Mouse (Mus musculus) left cerebral cortex, postnatal 36 days (tissue): ENCODE measurements around the gene Mlip. TPM values are rescaled to one million over a fixed set of nuclear protein-coding genes. Genes with fewer than 3 reads are reported as not detected.
A peak's percentile ranks its signal among the peaks of the same experiment; 100 is the strongest.
"Not testable (repeated sequence)": the region's sequence is repeated elsewhere in the genome, so short reads cannot be mapped to it uniquely, and the experiment has no call there.

Experiments used
- DNase-seq, 2 experiments: peaks; one replicate each; pipeline ENCODE4 v3.0.0; 2021 to 2022; ENCODE audit warnings: low spot score in 2 of 2, mixed read lengths in 1 of 2
- intact Hi-C: fragments of 180-260 bp; cut with DNase I; formaldehyde crosslinking; loops from one replicate; pipeline ENCODE4 v1.15.1; 2025
- total RNA-seq, 2 experiments: library from RNA; stranded (reverse); gene quantifications; 2 replicates each; pipeline ENCODE4 v1.2.3; 2021

The Mlip gene
- total RNA-seq, 2 experiments from 2014 or later = 117 to 119 TPM

DNA sequence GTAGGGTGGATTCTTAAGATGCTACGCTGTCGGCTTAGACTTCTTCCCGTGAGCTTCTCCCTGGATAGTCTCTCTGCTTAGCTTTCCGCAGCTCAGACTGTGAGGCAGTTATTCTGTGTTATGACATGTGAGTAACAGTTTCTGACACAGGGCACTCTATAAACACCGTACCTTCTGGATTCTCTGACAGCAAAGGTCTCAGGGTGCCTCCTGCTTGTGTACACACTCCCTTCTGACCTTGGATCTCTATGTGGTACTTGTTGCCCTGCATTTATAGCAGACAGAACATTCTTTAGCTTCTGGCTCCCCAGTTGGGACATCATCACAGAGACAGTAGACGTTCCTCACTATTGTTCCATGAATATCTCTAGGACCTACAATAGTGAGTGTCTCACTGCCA lies 94.5 kb downstream of the Mlip start:
- intact Hi-C loops = no loop called here
- no peak for DNase-seq

DNA sequence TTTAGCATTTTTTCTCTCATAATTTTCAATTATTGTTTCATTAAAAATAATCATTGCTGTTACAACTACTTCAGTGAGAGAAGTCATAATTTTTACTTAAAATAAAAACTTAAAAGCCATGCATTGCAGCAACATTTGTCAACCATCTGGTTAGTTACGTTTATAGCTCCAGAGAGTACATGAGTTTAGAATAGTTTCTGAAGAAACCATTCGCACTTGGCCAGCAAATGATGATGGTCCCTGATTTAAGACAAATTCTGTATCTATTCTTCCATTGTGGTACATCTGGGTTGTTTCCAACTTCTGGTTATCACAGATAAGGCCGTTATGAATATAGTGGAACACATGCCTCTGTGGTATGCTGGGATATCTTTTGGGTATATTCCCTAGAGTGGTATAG lies 98.3 kb downstream of the Mlip start:
- no peak for DNase-seq
- intact Hi-C loops = no loop called here

DNA sequence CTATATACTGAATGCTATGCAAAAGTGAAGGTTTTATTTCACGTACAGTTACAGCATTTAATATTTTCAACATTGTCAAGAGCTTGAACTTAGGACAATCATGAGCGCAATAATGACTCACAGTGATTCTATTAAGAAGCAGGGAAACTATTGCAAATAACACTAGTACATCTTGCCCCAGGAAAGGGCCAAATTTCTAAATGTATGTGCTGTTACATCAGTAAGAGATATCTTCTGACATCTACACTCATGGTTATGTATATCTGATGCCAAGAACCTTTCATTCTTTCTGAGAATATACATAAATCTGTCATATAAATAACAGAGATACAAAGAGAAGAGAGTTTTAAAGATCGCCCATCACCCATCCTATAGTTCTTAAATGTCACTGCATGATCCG lies 100.0 kb downstream of the Mlip start:
- intact Hi-C loops = no loop called here

DNA sequence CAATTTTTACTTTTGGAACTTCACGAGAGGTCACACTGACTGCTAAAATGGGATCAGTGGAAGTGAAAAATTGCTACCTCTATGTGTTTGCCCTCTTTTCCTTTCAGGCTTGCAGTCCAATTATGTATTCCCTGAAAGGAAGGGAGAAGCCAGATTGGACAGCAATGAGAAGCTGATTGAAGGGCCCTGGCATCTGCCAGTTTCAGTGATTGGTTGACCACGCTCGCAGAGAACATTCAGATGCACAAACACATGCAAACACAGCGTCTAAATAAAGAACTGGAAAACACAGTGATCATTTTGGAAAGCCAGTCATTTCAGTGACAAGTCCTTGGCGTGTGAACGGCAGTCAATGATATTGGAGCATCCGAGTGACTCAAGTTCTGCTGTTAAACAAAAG lies 100.6 kb downstream of the Mlip start:
- intact Hi-C loops = no loop called here
- peak; percentile 40 to 45 for DNase-seq

More for the DNA sequence above, 100.0 kb downstream of the Mlip start:
- DNase-seq = no peak

DNA sequence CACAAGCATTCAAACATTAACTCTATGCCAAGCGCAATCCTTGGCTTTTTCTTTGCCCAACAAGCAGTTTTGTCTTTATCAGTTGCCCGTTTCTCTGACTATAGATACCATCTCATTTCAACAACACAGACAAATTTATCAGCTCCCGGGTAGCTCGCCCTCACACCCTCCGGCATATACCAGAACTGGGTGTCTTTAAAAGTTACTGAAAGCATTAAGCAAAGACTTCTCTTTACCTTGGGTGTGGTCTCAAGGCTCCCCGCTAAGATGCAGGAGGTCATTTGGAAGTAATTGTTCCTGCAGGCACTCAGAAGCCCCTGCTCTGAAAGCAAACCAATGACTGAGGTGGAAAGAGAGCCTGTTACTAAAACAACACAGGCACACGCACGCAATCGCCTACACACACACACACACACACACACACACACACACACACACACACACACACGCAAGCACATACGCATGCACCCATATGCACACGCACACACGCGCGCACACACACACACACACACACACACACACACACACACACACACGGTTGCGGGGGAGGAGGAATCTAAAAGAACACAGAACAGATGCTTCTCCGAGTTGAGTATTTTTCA lies 101.2 kb downstream of the Mlip start:
- intact Hi-C loops = no loop called here
- DNase-seq = peak; percentile 58 to 61

DNA sequence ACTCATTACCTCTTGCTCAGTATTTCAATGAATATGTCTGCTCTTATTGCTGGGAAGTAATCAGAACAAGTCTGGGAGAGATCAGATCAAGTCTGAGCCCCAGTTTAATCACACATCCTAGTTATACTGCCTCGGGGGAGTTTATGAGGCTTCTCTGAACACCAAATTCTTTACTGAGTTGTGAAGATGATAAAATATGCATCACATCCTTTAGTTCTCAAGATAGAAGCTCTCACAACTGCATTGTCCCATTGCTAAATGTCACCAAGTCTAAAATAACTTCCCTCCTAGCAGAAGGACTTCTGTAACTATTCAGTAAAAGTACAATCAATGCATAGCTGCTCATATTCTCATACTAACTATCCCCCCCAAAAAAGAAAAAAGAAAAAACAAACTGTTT lies 154.5 kb downstream of the Mlip start:
- DNase-seq = no peak
- intact Hi-C loops = no loop called here

DNA sequence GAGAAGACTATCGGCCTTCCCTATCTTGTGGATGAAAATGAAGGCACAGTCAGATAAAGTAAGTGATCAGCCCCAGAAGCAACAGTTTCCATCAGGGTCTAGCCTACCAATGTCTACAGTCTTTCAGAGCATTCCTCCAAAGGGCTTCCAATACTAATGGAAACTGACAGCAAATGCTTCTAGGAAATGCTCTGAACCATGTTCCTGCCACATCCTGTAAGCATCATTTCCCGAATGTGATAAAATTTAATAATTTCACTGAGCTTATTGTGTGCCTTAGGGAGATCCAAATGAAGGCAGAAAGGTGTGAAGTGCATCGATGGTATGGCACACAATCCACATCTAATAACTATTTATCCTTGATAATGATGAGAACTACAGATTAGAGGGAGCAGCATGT lies 173.3 kb downstream of the Mlip start:
- no peak for DNase-seq
- intact Hi-C loops = no loop called here

DNA sequence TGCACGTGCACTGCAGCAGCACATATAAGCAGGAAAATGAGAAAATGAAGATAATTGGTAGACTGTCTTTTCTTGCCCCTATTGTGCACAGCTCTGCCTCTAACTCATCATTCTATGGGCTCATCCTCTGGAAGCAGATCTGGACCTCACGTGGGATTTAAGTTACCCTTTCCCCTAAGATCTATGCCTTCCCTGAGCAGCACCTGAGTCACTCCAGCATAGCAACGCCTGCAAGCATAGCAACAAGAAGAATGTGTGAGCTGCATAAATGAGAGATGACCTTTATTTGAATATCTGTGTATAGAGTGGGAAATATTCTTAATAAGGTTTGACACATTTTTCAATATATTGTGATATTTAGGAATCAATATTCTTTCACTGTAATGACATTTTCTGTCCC lies 176.9 kb downstream of the Mlip start:
- DNase-seq = no peak

DNA sequence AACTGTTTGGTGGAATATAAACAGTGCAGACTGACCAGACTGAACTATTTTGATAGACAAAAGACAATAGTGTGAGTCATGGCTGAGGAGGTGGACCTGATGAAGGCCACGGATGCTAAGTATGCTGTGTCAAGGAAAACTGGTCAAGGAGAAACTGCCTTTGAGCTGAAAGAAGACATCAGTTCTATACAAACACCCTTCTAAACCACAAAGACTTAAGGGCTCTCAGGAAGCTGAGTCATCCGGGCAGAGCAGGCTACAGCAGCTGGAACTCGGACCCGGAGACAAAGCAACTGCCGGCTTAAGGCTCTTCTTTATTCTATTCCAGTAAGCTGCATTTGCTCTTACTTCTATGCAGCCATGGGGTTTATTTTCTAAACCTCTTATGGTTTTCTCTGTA lies 180.7 kb downstream of the Mlip start:
- DNase-seq = no peak
- intact Hi-C loops = no loop called here

More for the DNA sequence above, 176.9 kb downstream of the Mlip start:
- intact Hi-C loops = no loop called here

DNA sequence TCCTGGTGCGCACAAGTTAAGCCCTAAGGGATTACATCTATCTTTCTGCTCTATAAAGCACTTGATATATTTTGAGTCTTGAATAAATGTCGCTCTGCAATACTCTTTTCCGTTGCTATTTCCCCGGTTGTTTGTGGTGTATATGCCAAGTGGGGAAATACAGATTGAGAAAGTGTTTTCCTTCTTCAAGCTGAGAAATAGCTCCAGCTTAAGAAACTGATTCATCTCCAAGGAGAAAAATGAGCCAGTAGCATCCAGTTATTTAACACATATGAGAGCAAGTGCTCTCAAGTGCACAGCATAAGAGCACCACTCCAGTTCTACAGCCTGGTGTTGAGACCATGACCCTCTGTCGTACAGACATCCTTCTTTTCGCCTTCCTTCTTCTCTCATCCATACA lies 186.9 kb downstream of the Mlip start:
- intact Hi-C loops = no loop called here
- DNase-seq = no peak

DNA sequence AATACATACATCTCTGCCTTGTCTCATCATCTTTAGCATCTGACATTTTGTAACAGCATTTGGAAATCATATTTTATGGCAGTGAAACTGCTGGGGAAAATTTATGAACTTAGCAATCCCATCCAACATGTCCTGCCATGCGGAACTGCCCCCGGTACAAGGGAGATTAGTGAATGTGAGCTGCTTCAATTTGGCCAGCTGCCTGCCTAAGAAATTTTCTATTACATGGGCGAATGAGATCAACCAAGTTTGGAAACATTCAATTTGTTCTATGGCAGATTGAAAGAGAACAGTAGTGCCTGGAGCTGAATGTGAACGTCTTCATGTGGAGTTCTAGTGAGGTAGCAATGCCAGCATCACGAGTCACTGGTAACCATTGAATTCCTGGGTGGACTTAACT lies 191.0 kb downstream of the Mlip start:
- intact Hi-C loops = no loop called here
- no peak for DNase-seq

DNA sequence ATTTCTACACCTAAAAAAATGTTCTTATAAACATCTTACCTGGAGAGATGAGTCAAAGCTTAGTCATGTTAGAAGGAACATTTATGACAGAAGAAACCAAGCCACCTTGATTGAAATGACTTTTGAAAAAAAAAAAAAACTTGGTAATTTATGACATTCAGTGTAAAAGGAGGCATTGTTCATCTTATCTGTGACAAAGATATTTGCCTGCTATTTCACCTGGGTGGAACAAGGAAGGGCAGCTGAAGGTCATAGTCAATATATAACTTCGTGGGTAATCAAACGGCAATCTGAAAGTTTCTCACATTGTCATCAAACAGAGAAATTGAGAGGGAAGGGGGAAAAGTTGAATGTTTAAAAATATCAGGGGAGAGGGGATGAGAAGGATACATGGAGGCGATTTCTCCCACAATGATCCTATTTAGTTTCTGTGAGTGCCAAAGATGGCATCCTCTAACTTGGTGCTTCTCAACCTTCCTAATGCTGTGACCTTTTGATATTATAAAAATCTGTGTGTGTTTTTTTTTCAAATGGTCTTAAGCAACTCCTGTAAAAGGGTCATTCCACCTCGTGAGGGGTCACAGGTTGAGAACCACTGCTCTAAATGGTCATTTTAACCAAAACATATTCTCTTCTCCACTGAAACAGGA lies 192.4 kb downstream of the Mlip start:
- intact Hi-C loops = no loop called here
- no peak for DNase-seq

DNA sequence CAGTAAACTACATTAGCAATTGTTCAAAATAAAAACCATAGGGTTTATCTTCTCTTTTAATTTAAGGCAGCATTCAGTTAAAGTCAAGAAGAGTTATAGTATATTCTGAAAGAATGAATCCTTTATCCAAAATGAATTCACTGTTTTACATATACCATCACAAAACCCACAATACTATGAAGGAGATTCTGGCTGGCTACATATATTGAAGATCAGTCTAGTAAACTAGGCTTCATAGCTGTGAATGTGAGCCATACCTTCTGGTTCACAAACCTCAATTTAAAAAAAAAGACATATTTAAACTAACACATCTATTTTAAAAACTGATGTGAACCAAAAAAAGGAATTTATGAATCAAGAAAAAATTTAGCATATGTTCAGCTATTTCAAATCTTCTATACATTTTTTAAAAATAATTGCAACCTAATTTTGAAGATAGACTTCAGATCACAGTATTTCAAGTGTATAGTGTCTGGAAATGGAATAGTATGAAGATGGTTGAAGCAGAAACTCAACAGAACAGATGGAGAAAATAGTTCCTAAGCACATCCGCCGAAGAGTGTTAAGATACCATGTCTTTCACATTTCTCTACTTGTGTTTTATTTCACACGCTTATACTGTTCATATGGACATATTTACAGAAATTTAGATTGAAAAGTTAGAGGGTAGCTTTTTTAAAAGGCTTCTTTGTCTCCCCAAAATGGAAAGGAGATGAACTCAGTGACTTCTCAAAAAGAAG lies 204.1 kb downstream of the Mlip start:
- intact Hi-C loops = no loop called here
- no peak for DNase-seq

DNA sequence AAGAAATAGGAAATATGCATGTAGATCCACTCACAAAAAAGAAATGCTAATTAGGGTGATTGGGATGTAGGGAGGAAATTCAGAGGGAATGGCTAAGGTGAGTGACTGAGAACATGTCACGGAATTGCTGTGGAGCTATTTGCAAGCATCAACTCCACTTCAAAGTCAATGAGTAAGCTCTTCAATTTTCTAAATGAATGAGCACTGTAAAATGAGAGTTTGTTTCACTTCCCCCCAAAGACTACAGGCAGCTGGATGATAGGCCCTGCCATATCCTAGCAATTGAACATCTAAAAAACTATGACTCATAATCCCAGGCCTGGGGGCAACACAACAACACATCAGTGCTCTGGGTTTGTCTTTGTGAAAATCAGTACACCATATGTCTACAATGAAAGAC lies 233.0 kb downstream of the Mlip start:
- DNase-seq = no peak
- intact Hi-C loops = no loop called here

DNA sequence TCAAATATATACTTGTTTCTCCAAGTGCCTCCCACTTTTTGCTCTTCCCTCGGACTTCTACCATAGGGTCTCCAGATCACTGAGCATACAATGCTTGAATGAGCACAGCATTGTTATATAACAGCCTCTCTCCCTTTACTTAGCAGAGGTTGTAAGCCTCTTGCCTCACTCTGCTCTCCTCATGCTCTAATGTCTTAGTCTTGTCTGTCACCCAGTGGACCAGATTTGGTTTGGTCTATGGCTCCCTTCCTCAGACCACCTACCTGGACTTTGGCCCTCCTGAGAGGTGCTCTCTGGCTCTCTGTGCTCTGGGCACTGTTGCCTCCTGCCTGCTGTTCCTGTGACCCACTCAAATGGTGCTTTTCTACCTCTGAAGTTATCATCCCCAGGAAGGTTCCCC lies 255.9 kb downstream of the Mlip start:
- intact Hi-C loops = no loop called here
- DNase-seq = no peak

DNA sequence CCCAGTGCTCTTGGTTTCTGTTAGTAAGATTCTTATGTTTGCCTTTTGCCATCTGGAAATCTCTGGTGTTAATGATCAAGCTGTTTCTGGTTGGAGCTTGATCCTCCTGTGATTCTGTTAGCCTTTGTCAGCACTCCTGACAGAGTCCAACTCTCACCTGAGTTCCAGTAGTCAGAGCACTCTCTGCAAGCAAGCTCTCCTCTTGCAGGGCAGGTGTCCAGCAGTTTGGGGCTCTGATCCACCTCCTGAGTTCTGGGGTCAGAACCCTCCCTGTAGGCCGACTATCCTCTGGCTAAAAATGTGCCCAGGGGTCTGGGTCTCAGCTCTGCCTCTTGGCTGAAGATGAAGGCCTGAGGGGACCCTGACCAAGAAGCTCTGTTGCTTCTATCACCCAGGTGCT lies 269.5 kb downstream of the Mlip start:
- intact Hi-C loops, DNase-seq: not testable (repeated sequence)

DNA sequence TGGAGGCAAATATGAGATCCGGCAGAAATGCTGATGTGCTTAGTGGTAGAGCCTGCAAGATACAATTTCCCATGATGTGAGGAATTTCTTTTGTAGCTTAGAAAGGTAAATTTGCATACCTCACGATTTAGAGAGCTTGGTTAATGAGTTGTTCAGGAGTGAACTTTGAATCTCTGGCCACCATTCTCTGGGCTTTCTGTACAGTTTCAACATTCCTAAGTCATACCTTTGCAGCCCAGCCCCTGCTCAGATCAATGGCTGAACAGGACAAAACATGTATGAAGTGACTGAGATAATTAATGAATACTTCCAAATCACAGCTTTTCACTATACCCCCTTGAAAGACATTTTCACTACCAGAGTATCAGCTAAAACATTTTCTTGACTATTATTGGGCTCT lies 281.1 kb downstream of the Mlip start:
- DNase-seq = no peak
- intact Hi-C loops = no loop called here

DNA sequence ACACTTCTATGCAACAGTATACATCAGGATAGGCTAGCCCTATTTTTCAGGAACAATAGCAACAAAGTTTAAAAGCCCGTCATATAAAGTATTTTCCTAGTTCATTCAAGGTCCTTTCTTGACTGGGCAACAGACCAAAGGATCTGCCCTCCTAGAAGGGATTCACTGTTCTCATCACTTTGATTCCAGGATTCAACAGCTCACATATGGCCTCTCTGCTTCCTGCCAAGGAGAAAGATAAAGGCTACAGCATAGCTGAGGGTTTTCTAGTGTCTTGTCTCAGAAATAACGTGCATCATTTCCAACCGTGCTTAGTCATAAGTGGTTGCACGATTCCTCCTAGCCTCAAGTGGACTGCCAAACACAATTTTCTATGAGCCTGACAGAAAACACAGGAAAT lies 296.2 kb downstream of the Mlip start:
- no peak for DNase-seq
- intact Hi-C loops = no loop called here

DNA sequence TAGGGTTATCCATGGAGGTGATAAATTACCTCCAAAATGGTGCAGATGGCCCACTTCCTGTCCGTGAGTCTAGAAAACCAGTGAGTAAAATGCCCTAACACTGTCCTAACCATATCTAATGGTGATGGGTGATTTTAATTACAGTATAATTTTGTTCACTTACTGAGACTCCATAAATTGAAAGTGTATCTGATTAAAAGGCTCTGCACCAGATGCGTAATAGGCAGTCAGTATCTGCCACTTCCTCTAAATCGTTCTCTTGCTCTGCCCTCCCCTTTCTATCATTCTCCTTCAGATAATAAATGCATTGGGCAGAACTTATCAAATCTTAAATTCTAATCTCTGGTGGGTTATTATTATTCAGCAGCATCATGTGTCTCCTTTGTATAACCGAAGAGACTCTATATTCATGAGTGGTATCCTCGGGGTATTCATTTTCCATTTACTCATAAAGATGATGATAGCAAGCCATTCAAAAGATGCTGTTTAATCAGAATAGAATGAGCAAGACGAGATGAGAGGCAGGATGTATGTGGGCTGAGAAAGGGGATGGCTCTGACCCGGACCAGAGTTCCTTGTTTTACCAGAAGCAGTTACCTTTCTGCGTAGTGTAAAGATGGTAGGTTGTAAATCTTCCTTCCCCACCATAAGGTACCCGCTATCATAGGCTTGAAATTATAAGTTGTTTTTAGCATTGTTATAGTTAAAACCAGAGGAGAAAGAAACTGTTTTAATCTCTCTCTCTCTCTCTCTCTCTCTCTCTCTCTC lies 298.2 kb downstream of the Mlip start:
- DNase-seq = no peak
- intact Hi-C loops = no loop called here
